Mouse (Mus musculus) cerebellum, adult 2 months (tissue): ENCODE measurements around the gene Zfp3.

Experiments
- CTCF ChIP-seq: fragments of 200-500 bp; IDR thresholded peaks from 2 replicates; pipeline ENCODE4 v1.5.1; 2011; ENCODE audit warnings: low read depth, mild to moderate bottlenecking, control low read depth, low read length, moderate library complexity, borderline replicate concordance; ENCODE audit not compliant: insufficient read depth
- POLR2A ChIP-seq: fragments of 200-500 bp; IDR thresholded peaks from 2 replicates; pipeline ENCODE4 v1.6.1; 2011; ENCODE audit warnings: low read length, control low read depth, borderline replicate concordance; ENCODE audit not compliant: insufficient read depth

GRCm38 (mm10) chr11:70721072-70721471 is 42.9 kb upstream of the Zfp3 start:
- TF ChIP-seq POLR2A (no peak), CTCF (no peak)
